Mouse (Mus musculus): Measurements from ENCODE around the gene Dock11. TPM values are rescaled to one million over a fixed set of nuclear protein-coding genes. Genes with fewer than 3 reads are reported as not detected.

Gene Dock11
- polyA plus RNA-seq, 1 experiment from 2014 or later, result 15.7 TPM

DNA sequence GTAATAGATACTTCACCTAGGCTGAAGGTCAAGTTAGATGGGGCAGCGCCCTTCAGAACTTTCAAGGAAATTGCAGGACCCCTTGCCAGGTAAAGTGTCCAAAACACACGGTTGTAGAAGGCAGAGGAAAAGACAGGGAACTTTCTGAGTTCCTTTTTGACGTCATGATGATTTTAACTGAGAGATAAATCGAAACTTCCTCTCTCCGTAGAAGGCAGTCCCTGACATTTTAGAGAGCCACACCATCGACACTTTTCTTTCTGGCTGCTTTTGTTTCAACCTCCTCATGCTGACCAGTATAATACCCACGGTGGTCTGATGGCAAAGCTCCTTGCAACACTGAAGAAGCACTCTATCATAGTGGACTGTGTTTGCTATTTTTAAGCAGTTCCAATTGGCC is 15.7 kb downstream of the Dock11 start:
- H3K4me2 ChIP-seq (ENCODE audit: low read depth, low read length), result no peak overlapping the region
- no peaks in the 10 kb centered on the region for H3K4me1 ChIP-seq (ENCODE audit: control insufficient read depth, insufficient read depth, low read length)
- no peak overlapping the region for H3K4me3 ChIP-seq (ENCODE audit: low read depth, low read length)
- no peak overlapping the region for H3K9ac ChIP-seq (replicated peaks; ENCODE audit: low read depth, low read length)
- no peak for ATAC-seq (ENCODE audit: low read depth)
- no peaks in the 10 kb centered on the region for H3K9me3 ChIP-seq (ENCODE audit: control insufficient read depth, low read length)
- WGBS, result 73% methylated on average over 7 of the region's 7 CpGs
- no peak overlapping the region for H3K27ac ChIP-seq (ENCODE audit: low read depth, low read length)
- H3K36me3 ChIP-seq (ENCODE audit: control insufficient read depth, insufficient read depth, low read length), result no peaks in the 10 kb centered on the region
- H3K27me3 ChIP-seq (ENCODE audit: control insufficient read depth, insufficient read depth, low read length), result no peaks in the 10 kb centered on the region

GRCm38 (mm10) chrX:35906696-35907330 is 18.2 kb downstream of the Dock11 start:
- Histone ChIP-seq H3K4me1 (ENCODE audit: control insufficient read depth, insufficient read depth, low read length) (no peaks in the 10 kb centered on the region), H3K4me2 (ENCODE audit: low read depth, low read length) (no peak overlapping the region), H3K4me3 (ENCODE audit: low read depth, low read length) (no peak overlapping the region), H3K9me3 (ENCODE audit: control insufficient read depth, low read length) (no peaks in the 10 kb centered on the region), H3K36me3 (ENCODE audit: control insufficient read depth, insufficient read depth, low read length) (no peaks in the 10 kb centered on the region), H3K27ac (ENCODE audit: low read depth, low read length) (no peak overlapping the region), H3K27me3 (ENCODE audit: control insufficient read depth, insufficient read depth, low read length) (no peaks in the 10 kb centered on the region), H3K9ac (replicated peaks; ENCODE audit: low read depth, low read length) (no peak overlapping the region)
- 75% methylated on average over 4 of the region's 4 CpGs for WGBS
- no peak for ATAC-seq (ENCODE audit: low read depth)

DNA sequence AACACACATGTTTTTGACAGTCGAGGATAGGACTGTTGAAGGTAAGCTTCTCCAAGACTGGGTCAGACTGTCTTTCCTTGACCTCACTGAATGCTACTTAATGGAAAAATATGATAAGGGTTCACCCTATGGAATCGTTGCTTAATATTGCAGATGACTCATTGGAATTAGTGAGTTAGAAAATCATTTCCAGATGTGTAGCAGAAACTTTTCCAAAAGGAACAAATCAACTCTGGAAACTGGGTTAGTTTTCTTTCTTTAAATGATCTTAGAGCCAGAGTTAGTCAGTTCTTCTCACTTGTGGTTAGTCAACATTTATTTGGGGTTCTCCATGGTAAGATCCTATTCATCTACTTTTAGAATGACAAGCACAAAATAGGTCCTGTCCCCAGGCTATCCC is 30.9 kb downstream of the Dock11 start:
- Histone ChIP-seq H3K4me1 (ENCODE audit: control insufficient read depth, insufficient read depth, low read length) (no peaks in the 10 kb centered on the region), H3K9me3 (ENCODE audit: control insufficient read depth, low read length) (no peaks in the 10 kb centered on the region), H3K27ac (ENCODE audit: low read depth, low read length) (no peak overlapping the region), H3K36me3 (ENCODE audit: control insufficient read depth, insufficient read depth, low read length) (no peaks in the 10 kb centered on the region), H3K9ac (replicated peaks; ENCODE audit: low read depth, low read length) (no peak overlapping the region), H3K4me3 (ENCODE audit: low read depth, low read length) (no peak overlapping the region), H3K4me2 (ENCODE audit: low read depth, low read length) (no peak overlapping the region), H3K27me3 (ENCODE audit: control insufficient read depth, insufficient read depth, low read length) (no peaks in the 10 kb centered on the region)
- ATAC-seq (ENCODE audit: low read depth), result no peak
- 83% methylated on average over 2 of the region's 2 CpGs for WGBS

DNA sequence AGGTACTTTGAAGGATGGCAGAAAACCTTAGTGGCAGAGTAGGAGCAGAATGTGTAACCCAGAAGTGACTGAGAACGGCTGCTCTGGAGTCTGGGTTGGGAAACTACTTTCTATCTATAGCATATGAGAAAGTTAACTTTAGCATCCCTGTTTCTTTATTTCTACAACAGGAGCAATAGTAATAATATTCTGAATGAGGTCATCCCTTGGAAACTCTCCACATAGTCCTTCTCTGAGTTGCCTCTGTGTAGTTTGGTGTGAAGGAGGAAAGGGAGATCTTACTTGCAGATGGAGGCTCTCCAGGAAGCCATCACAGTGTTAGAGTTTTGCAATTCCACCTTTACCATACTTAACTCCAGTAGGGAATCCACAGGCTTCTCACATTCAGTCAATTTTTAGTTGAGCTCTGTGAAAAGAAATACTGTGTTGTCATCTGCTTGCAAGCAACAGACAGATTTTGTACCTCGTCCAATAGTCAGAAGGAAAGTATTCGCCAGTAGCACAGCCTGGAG is 31.5 kb downstream of the Dock11 start:
- H3K27me3 ChIP-seq (ENCODE audit: control insufficient read depth, insufficient read depth, low read length), result no peaks in the 10 kb centered on the region
- WGBS, result 83% methylated on average over 3 of the region's 3 CpGs
- no peaks in the 10 kb centered on the region for H3K36me3 ChIP-seq (ENCODE audit: control insufficient read depth, insufficient read depth, low read length)
- no peak overlapping the region for H3K4me2 ChIP-seq (ENCODE audit: low read depth, low read length)
- ATAC-seq (ENCODE audit: low read depth), result no peak
- no peak overlapping the region for H3K4me3 ChIP-seq (ENCODE audit: low read depth, low read length)
- H3K9ac ChIP-seq (replicated peaks; ENCODE audit: low read depth, low read length), result no peak overlapping the region
- no peaks in the 10 kb centered on the region for H3K9me3 ChIP-seq (ENCODE audit: control insufficient read depth, low read length)
- H3K27ac ChIP-seq (ENCODE audit: low read depth, low read length), result no peak overlapping the region
- H3K4me1 ChIP-seq (ENCODE audit: control insufficient read depth, insufficient read depth, low read length), result no peaks in the 10 kb centered on the region

DNA sequence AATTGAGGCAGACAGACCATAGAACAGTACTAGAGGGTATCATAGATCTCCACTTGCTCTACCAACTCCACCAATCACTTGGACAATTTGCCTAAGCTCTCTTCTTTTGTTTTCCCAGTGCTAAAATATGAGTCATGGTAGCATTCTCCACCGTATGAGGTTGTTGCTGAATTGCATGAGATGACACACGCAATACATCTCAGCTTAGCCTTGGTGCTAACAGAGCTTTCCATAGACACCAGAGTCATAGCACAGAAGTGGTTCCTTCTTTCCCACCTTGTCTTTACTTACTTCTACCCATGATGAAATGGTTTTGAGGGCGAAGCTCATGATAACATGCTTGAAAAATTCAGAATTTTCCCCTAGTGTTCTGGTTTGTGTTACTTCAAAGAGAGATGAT is 33.3 kb downstream of the Dock11 start:
- Histone ChIP-seq H3K4me2 (ENCODE audit: low read depth, low read length) (no peak overlapping the region), H3K9ac (replicated peaks; ENCODE audit: low read depth, low read length) (no peak overlapping the region), H3K9me3 (ENCODE audit: control insufficient read depth, low read length) (no peaks in the 10 kb centered on the region), H3K36me3 (ENCODE audit: control insufficient read depth, insufficient read depth, low read length) (no peaks in the 10 kb centered on the region), H3K27ac (ENCODE audit: low read depth, low read length) (no peak overlapping the region), H3K4me3 (ENCODE audit: low read depth, low read length) (no peak overlapping the region), H3K27me3 (ENCODE audit: control insufficient read depth, insufficient read depth, low read length) (no peaks in the 10 kb centered on the region), H3K4me1 (ENCODE audit: control insufficient read depth, insufficient read depth, low read length) (no peaks in the 10 kb centered on the region)
- WGBS, result 93% methylated on average over 3 of the region's 3 CpGs
- ATAC-seq (ENCODE audit: low read depth), result no peak

DNA sequence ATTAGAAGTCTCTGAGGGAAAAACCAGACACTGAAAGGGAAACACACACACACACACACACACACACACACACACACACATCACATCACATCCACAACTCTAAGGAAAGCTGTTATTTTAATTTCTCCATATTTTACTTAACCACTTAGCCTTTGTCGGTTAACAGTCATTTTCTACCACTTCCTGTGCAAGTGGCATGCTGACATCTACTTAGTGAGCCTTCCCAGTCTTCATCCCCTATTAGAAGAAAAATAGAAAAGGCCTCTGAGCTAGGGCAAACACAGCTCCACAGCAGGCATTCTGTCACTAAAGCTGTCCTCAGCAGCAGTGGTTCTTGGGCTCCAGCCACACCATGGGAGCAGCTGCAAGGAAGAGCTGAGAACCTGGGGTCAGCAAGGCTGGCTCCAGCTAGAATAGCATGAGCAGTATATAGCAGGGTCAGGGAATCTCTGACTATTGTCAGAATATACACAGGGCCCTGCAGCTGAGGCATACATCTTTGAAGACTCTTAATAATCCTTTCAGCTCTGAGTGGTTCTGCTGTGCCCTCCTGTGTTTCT is 36.2 kb downstream of the Dock11 start:
- Histone ChIP-seq H3K9me3 (ENCODE audit: control insufficient read depth, low read length) (no peaks in the 10 kb centered on the region), H3K4me1 (ENCODE audit: control insufficient read depth, insufficient read depth, low read length) (no peaks in the 10 kb centered on the region), H3K9ac (replicated peaks; ENCODE audit: low read depth, low read length) (no peak overlapping the region), H3K36me3 (ENCODE audit: control insufficient read depth, insufficient read depth, low read length) (no peaks in the 10 kb centered on the region), H3K4me3 (ENCODE audit: low read depth, low read length) (no peak overlapping the region), H3K27ac (ENCODE audit: low read depth, low read length) (no peak overlapping the region), H3K4me2 (ENCODE audit: low read depth, low read length) (no peak overlapping the region), H3K27me3 (ENCODE audit: control insufficient read depth, insufficient read depth, low read length) (no peaks in the 10 kb centered on the region)
- ATAC-seq (ENCODE audit: low read depth), result no peak; the same call in 1 of the 2 replicates
- 68% methylated on average over 1 of the region's 1 CpGs for WGBS

GRCm38 (mm10) chrX:35930094-35930933 is 41.7 kb downstream of the Dock11 start:
- no peak overlapping the region for H3K4me3 ChIP-seq (ENCODE audit: low read depth, low read length)
- 89% methylated on average over 9 of the region's 9 CpGs for WGBS
- no peaks in the 10 kb centered on the region for H3K9me3 ChIP-seq (ENCODE audit: control insufficient read depth, low read length)
- no peak overlapping the region for H3K4me2 ChIP-seq (ENCODE audit: low read depth, low read length)
- ATAC-seq (ENCODE audit: low read depth), result no peak
- H3K36me3 ChIP-seq (ENCODE audit: control insufficient read depth, insufficient read depth, low read length), result no peaks in the 10 kb centered on the region
- no peaks in the 10 kb centered on the region for H3K27me3 ChIP-seq (ENCODE audit: control insufficient read depth, insufficient read depth, low read length)
- H3K27ac ChIP-seq (ENCODE audit: low read depth, low read length), result no peak overlapping the region
- H3K4me1 ChIP-seq (ENCODE audit: control insufficient read depth, insufficient read depth, low read length), result no peaks in the 10 kb centered on the region
- H3K9ac ChIP-seq (replicated peaks; ENCODE audit: low read depth, low read length), result no peak overlapping the region

DNA sequence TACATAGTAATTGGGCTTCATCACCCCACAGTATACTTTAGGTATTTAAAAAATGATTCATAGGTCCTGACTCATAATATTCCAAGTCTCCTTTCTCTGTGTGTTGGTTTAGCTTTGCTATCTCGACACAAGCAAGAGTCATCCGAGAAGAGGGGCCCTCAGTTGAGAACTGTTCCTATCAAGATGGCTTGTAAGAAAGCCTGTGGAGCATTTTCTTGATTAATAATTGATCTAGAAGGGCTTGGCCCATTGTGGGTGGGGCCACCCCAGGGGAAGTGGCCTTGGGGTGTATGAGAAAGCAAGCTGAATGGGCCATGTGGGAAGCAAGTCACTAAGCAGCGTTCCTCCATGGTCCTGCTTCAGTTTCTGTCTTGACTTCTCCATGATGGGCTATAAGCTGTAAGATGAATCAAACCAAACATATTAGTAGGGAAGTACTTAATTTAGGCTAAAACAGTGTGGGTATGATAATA is 42.3 kb downstream of the Dock11 start:
- no peak for ATAC-seq (ENCODE audit: low read depth)
- Histone ChIP-seq H3K9ac (replicated peaks; ENCODE audit: low read depth, low read length) (no peak overlapping the region), H3K4me1 (ENCODE audit: control insufficient read depth, insufficient read depth, low read length) (no peaks in the 10 kb centered on the region), H3K27ac (ENCODE audit: low read depth, low read length) (no peak overlapping the region), H3K36me3 (ENCODE audit: control insufficient read depth, insufficient read depth, low read length) (no peaks in the 10 kb centered on the region), H3K27me3 (ENCODE audit: control insufficient read depth, insufficient read depth, low read length) (no peaks in the 10 kb centered on the region), H3K4me3 (ENCODE audit: low read depth, low read length) (no peak overlapping the region), H3K9me3 (ENCODE audit: control insufficient read depth, low read length) (no peaks in the 10 kb centered on the region), H3K4me2 (ENCODE audit: low read depth, low read length) (no peak overlapping the region)
- WGBS, result 77% methylated on average over 3 of the region's 3 CpGs

GRCm38 (mm10) chrX:35931945-35932344 is 43.3 kb downstream of the Dock11 start:
- H3K27ac ChIP-seq (ENCODE audit: low read depth, low read length), result no peak overlapping the region
- H3K4me2 ChIP-seq (ENCODE audit: low read depth, low read length), result no peak overlapping the region
- no peaks in the 10 kb centered on the region for H3K9me3 ChIP-seq (ENCODE audit: control insufficient read depth, low read length)
- H3K4me1 ChIP-seq (ENCODE audit: control insufficient read depth, insufficient read depth, low read length), result no peaks in the 10 kb centered on the region
- no peak overlapping the region for H3K9ac ChIP-seq (replicated peaks; ENCODE audit: low read depth, low read length)
- no peak overlapping the region for H3K4me3 ChIP-seq (ENCODE audit: low read depth, low read length)
- H3K36me3 ChIP-seq (ENCODE audit: control insufficient read depth, insufficient read depth, low read length), result no peaks in the 10 kb centered on the region
- no peak for ATAC-seq (ENCODE audit: low read depth)
- WGBS, result 77% methylated on average over 1 of the region's 1 CpGs
- H3K27me3 ChIP-seq (ENCODE audit: control insufficient read depth, insufficient read depth, low read length), result no peaks in the 10 kb centered on the region

Measured in neural tube, embryonic 14.5 days (tissue).